Mouse (Mus musculus): ENCODE data around the gene Atp6v1b1. TPM values are rescaled to one million over a fixed set of nuclear protein-coding genes. Genes with fewer than 3 reads are reported as not detected.
A peak's percentile ranks its signal among the peaks of the same experiment; 100 is the strongest.
"Not testable (repeated sequence)": the region's sequence is repeated elsewhere in the genome, so short reads cannot be mapped to it uniquely, and the experiment has no call there.

Gene Atp6v1b1
- total and polyA plus RNA-seq, 2 experiments from 2014 or later, result 4.1 TPM; not detected in 1

GRCm38 (mm10) chr6:83786426-83786825 lies 43.6 kb downstream of the Atp6v1b1 start:
- ATAC-seq (ENCODE audit: insufficient read depth, low read depth) (no peak), DNase-seq (ENCODE audit: low spot score) (no peak)
- no peak overlapping the region for H3K4me3 ChIP-seq (ENCODE audit: low read depth, low read length)
- no peak overlapping the region for H3K27ac ChIP-seq (ENCODE audit: low read depth)
- no peaks in the 10 kb centered on the region for H3K9me3 ChIP-seq (replicated peaks; ENCODE audit: control insufficient read depth, low read length)
- no peak overlapping the region for H3K4me2 ChIP-seq (ENCODE audit: low read depth, low read length)
- no peaks in the 10 kb centered on the region for H3K36me3 ChIP-seq (replicated peaks; ENCODE audit: control insufficient read depth, insufficient read depth, low read length)
- H3K27me3 ChIP-seq (ENCODE audit: control insufficient read depth, insufficient read depth, low read length), result no peaks in the 10 kb centered on the region
- TF ChIP-seq EP300 (IDR thresholded peaks at IDR 0.05; ENCODE audit: low read depth) (no peak), CTCF (IDR thresholded peaks at IDR 0.05; ENCODE audit: low read depth) (no peak)
- H3K9ac ChIP-seq (replicated peaks; ENCODE audit: low read depth, low read length), result no peak overlapping the region
- H3K4me1 ChIP-seq (ENCODE audit: control insufficient read depth, insufficient read depth), result no peaks in the 10 kb centered on the region
- 54% methylated on average over 3 of the region's 3 CpGs for WGBS

DNA sequence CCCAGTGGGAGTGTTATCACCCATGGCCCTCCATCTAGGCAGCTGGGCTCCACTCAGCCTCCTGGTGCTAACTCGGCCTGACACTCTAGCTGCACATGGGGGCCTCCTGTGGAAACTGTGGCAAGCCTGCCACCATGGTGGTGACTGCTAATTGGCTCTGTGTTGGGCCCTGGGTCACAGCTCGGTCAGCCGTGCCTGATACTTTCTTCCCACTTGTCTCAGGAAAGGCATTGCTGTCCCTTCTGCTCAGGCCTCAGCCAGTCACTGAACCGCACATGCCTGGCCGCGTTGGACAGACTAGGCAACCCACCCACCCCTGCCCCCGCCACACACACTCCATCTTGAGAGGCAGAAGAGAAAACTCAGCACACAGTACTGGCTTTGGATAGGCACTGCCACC lies 45.8 kb downstream of the Atp6v1b1 start:
- Histone ChIP-seq H3K27me3 (ENCODE audit: control insufficient read depth, insufficient read depth, low read length) (no peaks in the 10 kb centered on the region), H3K36me3 (replicated peaks; ENCODE audit: control insufficient read depth, insufficient read depth, low read length) (no peaks in the 10 kb centered on the region), H3K27ac (ENCODE audit: low read depth) (no peak overlapping the region), H3K9ac (replicated peaks; ENCODE audit: low read depth, low read length) (no peak overlapping the region), H3K4me3 (ENCODE audit: low read depth, low read length) (no peak overlapping the region), H3K4me1 (ENCODE audit: control insufficient read depth, insufficient read depth) (no peaks in the 10 kb centered on the region; the same call in 1 of the 2 replicates), H3K9me3 (replicated peaks; ENCODE audit: control insufficient read depth, low read length) (no peaks in the 10 kb centered on the region), H3K4me2 (ENCODE audit: low read depth, low read length) (no peak overlapping the region)
- no peak for DNase-seq (ENCODE audit: low spot score)
- no peak for ATAC-seq (ENCODE audit: insufficient read depth, low read depth)
- 77% methylated on average over 7 of the region's 7 CpGs for WGBS
- TF ChIP-seq EP300 (IDR thresholded peaks at IDR 0.05; ENCODE audit: low read depth) (no peak), CTCF (IDR thresholded peaks at IDR 0.05; ENCODE audit: low read depth) (no peak)

GRCm38 (mm10) chr6:83790533-83790932 lies 47.7 kb downstream of the Atp6v1b1 start:
- not testable (repeated sequence) for H3K9me3 ChIP-seq (replicated peaks; ENCODE audit: control insufficient read depth, low read length); DNase-seq (ENCODE audit: low spot score); H3K4me2 ChIP-seq (ENCODE audit: low read depth, low read length); H3K9ac ChIP-seq (replicated peaks; ENCODE audit: low read depth, low read length); H3K4me3 ChIP-seq (ENCODE audit: low read depth, low read length); ATAC-seq (ENCODE audit: insufficient read depth, low read depth); H3K27me3 ChIP-seq (ENCODE audit: control insufficient read depth, insufficient read depth, low read length); H3K27ac ChIP-seq (ENCODE audit: low read depth); H3K36me3 ChIP-seq (replicated peaks; ENCODE audit: control insufficient read depth, insufficient read depth, low read length); H3K4me1 ChIP-seq (ENCODE audit: control insufficient read depth, insufficient read depth)
- WGBS, result 74% methylated on average over 5 of the region's 5 CpGs

DNA sequence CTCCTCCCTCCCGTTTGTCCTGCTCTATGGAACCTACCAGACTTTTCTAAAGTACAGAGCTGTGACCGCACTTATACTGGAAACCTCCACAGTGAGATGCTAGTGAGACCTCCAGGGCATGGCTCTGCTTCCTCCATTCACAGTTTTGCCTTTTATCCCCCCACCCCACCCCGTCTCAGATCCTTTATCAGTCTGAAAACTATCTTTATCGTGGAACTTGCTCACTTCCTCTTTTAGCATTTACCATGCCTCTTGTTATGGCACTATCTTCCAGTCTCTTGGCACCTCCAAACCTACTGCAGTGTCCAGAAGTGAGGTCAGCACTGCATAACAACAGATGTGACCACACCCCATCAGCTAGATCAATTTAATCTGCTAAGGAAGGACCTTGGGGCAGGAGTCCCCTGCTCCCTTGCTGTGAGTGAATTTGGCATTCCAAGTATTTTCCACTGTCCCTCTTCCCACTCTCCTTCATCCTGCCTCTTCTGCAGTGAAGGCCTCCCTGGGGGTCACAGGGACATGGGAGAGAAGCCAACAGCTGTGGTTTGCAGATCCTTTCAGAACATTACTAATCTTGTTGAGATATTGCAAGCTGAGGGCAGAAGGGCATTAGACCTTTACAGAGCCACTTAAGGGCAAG lies 48.6 kb downstream of the Atp6v1b1 start:
- H3K27me3 ChIP-seq (ENCODE audit: control insufficient read depth, insufficient read depth, low read length), result no peaks in the 10 kb centered on the region
- H3K4me2 ChIP-seq (ENCODE audit: low read depth, low read length), result no peak overlapping the region
- no peak overlapping the region for H3K27ac ChIP-seq (ENCODE audit: low read depth)
- TF ChIP-seq CTCF (IDR thresholded peaks at IDR 0.05; ENCODE audit: low read depth) (no peak), EP300 (IDR thresholded peaks at IDR 0.05; ENCODE audit: low read depth) (no peak)
- WGBS, result 29% methylated on average over 4 of the region's 4 CpGs
- H3K4me1 ChIP-seq (ENCODE audit: control insufficient read depth, insufficient read depth), result peaks cover 14% of the 10 kb centered on the region
- no peaks in the 10 kb centered on the region for H3K36me3 ChIP-seq (replicated peaks; ENCODE audit: control insufficient read depth, insufficient read depth, low read length)
- H3K4me3 ChIP-seq (ENCODE audit: low read depth, low read length), result no peak overlapping the region
- DNase-seq (ENCODE audit: low spot score) (no peak), ATAC-seq (ENCODE audit: insufficient read depth, low read depth) (no peak)
- no peaks in the 10 kb centered on the region for H3K9me3 ChIP-seq (replicated peaks; ENCODE audit: control insufficient read depth, low read length)
- H3K9ac ChIP-seq (replicated peaks; ENCODE audit: low read depth, low read length), result no peak overlapping the region

DNA sequence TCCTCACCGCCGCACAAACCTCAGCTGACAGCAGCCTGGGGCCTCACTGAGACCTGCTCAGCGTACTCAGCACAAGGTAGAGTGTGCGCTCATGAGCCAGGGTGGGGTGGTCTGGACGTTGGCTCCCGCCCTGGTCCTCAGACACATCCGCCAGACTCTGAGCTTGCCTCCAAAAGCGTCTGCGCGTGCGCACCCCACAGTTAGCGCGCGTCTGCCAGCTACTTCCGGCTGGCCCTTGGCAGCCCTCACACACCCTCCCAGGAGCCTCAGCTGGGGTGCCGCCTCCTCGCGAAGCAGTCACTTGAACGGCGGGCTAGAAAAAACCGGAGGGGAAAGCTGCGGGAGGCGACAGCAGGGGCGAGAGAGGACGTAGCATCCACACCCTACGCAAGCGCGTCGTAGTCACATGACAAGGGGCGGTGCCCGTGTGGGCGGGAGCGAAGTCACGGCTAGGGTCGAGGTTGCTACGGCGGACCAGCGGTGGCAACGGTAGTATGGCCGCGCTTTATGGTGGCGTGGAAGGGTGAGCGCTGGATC lies 52.0 kb downstream of the Atp6v1b1 start, which contains the start of gene Nagk:
Gene Nagk, plus strand, starts transcription at position 223 of the 537 bp plus-strand sequence.
- peak; percentile 96 for DNase-seq (ENCODE audit: low spot score)
- Histone ChIP-seq H3K36me3 (replicated peaks; ENCODE audit: control insufficient read depth, insufficient read depth, low read length) (peaks cover 12% of the 10 kb centered on the region), H3K9me3 (replicated peaks; ENCODE audit: control insufficient read depth, low read length) (no peaks in the 10 kb centered on the region), H3K4me1 (ENCODE audit: control insufficient read depth, insufficient read depth) (peaks cover 14% of the 10 kb centered on the region), H3K27me3 (ENCODE audit: control insufficient read depth, insufficient read depth, low read length) (no peaks in the 10 kb centered on the region), H3K9ac (replicated peaks; ENCODE audit: low read depth, low read length) (peak within 1 kb of the TSS; percentile 76), H3K4me2 (ENCODE audit: low read depth, low read length) (peak within 1 kb of the TSS; percentile 95), H3K4me3 (ENCODE audit: low read depth, low read length) (peak within 1 kb of the TSS; percentile 81), H3K27ac (ENCODE audit: low read depth) (peak within 1 kb of the TSS; percentile 91)
- ATAC-seq (ENCODE audit: insufficient read depth, low read depth), result peak; percentile 95
- TF ChIP-seq CTCF (IDR thresholded peaks at IDR 0.05; ENCODE audit: low read depth) (no peak), EP300 (IDR thresholded peaks at IDR 0.05; ENCODE audit: low read depth) (no peak)
- under 1% methylated on average over 42 of the region's 43 CpGs for WGBS
